Mouse (Mus musculus): ENCODE data around the gene Gm20388.

DNA sequence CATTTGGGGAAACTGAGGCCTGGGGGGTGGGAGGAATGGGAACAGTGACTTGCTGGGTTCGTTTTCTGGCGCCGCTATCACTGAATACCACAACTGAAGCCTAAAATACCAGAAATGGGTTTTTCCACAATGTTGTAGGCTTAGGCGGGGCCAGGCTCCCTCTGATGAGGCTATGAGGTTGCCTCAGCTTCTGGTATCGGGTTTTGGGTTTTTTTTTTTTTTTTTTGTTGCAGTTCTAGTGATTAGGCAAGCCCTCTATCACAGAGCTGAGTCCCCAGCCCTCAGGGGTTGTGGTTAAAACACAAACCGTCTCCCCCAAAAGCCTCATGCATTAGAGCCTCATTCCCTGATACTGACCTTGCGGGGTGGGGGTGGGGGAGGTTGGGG, 467.2 kb downstream of the Gm20388 start:
- TF ChIP-seq CTCF (IDR thresholded peaks at IDR 0.05; ENCODE audit: borderline replicate concordance, extremely low read depth, insufficient read depth, insufficient read length): no peak
- no peak for TF ChIP-seq POLR2A (IDR thresholded peaks at IDR 0.05; ENCODE audit: borderline replicate concordance, extremely low read depth, insufficient read depth, insufficient read length, poor library complexity, severe bottlenecking)

Measured in brain, embryonic 14.5 days (tissue).